Mouse (Mus musculus): ENCODE measurements around the gene Cyfip2. TPM values are rescaled to one million over a fixed set of nuclear protein-coding genes. Genes with fewer than 3 reads are reported as not detected.

The Cyfip2 gene
- total RNA-seq, 2 experiments from 2014 or later: 55.8 to 56.7 TPM

DNA sequence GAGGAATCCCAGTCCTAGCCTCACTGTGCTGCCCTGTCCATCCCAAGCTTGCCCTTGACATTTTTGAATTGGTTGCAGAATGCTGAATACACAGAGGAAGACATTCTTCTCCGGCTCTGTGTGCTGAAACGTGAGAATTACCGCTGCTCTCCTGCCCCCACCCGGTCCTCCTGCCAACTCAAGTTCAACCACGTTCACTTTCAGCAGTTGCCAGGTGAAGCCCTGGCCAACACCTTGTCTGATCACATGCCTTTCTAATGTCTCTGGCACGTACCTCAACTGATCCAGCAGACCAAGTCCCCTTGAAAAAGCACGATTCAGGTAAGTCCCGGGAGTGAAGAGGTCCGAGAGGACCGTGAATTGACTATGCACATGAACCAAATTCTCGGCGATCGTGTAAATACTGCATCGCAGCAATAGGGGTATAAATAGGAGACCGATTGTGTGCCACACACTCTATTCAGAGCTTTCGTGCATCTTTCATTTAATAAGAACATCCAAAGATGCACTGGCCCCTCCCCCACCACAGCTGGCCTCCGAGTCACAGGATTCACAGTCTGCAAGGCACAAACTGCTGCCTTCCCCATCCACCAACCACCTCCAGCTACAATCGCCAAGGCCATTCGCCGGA is 3.4 kb downstream of the Cyfip2 start:
- no peak for DNase-seq (ENCODE audit: low spot score in 2 of 2)

DNA sequence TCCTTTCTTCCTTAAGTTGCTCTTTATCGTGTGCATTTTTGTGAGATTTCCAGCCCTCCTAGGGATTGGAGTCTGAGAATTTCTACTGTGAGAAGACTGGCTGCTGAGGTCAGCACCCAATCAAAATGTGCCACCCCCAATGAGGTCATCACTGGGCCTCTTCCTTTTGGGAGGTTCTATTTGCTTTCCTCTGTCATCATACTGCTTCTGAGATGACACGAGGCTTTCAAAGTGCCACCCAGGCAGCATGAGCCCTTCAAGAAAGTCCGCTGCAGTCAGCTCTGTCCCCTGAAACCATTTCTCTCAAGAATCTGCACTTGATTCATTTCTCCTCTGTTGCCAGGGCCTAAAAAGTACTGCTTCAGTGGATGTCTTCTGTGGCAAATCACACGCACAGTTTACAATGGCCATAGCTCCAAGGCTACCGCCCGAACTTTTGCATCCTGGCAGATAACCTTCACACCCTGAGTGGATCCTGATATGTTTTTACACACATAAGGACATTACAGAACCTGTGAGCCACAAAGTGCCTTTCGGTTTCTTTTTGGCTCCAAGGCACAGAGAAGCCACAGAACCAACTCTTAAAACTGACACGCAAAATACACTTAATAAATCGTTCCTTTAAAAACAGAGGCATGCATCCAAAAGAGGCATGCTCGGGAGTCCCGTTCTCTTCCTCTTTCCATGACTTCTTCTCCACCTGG is 4.2 kb downstream of the Cyfip2 start:
- DNase-seq (ENCODE audit: low spot score in 2 of 2): no peak

DNA sequence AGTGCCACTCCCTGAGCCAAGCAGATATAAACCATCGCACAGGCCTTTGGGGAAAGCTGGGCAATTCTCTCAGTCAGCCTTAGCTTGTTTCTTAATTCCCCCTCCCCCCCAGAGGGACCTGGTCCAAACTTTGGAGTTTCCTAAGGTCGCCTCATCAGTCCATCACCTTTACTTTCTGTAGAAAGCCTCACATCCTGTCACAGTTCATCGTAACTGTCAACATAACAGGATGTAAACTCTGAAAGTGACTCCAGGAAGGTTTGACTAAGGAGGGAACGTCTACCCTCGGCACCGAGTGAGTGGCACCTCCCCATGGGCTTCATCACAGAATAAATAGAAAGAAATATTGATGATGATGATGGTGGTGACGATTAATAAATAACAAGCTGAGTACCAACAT is 4.9 kb downstream of the Cyfip2 start:
- no peak for DNase-seq (ENCODE audit: low spot score in 2 of 2)

DNA sequence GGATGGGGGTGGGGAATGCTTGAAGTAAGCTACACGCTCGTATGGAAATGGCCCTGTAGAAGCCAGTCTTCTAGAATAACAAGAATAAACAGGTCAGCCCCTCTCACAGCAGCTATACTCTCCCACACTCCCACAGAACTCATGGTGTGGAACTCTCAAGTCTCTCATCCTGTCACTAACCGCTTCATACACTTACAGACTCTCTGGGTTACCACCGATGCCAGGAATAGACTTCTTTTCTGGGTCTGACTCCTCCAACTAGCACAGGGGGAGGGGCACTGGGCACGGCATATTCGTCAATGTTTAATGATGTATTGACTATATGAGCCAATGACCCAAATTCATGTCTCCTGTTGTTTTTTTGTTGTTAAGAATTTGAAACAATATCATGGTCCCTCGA is 5.9 kb downstream of the Cyfip2 start:
- no peak for DNase-seq (ENCODE audit: low spot score in 2 of 2)

DNA sequence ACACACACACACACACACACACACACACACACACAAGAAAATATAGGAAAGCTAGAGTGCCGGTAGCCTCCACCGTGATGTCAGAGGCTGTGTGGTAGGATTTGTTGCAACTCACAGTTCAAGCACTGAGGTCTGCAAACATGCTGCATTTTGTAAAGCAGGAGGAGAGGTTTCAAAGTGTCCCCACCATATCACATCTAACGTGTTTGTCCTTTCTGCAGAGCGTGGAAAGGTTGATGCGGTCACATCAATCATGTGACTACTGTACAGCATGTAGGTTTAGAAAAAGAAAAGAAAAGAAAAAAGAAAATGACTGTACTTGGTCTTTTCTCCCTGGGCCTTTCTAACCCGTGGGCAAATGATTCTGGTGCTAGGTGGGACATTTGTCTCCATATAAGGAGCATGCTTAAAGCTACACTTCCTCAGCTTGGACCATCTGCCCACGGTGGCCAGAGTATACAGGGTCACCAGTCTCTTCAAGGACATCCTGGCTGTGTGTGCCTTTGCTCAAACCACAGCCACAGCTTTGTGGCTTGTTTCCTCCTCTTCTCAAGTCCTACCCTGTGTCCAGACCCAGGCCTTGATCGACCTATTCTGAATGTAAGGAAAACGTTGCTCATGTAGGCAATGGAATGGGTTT is 6.7 kb downstream of the Cyfip2 start:
- no peak for DNase-seq (ENCODE audit: low spot score in 2 of 2)

DNA sequence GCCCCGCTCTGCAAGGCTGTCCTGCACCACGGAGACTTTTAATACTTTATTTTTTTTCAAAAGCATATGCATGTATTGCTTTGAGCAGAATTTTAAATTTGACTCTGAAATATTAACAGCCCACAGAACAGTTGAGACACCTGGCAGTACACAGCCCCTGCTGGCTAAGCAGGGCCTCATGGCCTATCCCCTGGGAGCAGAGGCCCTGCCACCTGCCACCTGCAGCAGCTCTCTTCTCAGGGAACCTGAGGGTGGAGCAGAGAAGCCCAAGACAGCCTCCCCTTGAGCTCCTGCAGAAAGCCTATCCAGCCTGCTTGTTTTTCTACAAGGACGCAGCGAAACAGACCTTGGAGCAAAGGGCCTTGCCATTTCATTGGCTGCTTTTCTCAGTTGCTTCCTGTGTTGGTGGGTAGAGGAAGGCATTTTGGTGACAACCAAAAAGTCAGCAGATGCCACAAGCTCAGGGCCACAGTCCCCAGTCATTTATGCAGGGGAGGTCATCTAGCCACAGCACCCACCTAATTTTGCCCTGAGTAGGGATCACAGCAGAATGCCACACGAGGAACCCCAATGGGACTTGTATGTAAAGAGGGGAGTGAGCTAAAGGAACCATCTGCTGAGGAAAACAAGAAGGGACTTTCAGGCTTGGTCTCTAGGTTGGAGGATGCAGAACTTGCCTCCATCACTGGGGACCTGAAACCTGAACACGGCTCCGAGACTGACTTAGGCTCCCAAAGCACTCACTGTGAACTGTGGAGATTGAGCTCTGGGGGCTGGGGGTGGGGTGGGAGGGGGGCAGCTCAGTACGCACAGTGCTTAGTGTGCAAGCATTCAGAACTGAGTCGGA is 7.6 kb downstream of the Cyfip2 start:
- no peak for DNase-seq (ENCODE audit: low spot score in 2 of 2)

DNA sequence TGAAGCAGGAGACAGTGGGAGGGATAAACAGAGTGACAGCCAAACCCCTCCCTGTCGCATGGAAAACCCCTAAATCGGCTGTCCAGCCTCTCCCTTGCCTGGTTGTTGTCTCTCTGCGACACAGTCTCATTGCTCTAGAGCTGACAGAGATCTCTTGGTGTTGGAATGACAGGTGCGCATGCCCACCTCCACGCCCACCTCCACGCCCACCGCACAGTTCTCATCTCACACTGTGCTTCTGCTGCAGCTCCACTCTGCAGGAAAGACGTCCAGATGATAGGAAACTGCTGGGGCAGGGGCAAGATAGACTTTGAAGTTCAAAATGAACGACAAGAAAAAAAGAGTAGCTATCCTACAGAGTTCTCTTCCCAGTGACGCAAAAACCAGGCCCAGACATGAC is 8.6 kb downstream of the Cyfip2 start:
- DNase-seq (ENCODE audit: low spot score in 2 of 2): no peak

DNA sequence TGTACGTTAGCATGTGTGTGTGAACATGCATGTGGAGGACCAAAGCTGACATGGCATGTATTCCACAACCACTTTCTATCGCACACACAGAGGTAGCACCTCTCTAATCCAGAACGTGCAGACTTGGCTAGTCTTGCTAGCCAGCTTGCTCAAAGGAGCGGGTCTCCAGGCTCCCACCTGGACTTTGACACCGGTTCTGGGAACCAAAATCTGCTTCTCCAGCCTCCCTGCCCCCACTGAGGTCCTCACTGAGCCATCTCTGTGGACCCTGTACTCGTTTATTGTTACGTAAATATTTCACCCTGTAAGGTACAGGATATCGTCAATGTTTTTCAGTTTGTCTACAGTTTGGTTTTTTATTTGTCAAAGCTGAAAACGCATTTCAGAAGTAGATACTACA is 10.2 kb downstream of the Cyfip2 start:
- no peak for DNase-seq (ENCODE audit: low spot score in 2 of 2)

DNA sequence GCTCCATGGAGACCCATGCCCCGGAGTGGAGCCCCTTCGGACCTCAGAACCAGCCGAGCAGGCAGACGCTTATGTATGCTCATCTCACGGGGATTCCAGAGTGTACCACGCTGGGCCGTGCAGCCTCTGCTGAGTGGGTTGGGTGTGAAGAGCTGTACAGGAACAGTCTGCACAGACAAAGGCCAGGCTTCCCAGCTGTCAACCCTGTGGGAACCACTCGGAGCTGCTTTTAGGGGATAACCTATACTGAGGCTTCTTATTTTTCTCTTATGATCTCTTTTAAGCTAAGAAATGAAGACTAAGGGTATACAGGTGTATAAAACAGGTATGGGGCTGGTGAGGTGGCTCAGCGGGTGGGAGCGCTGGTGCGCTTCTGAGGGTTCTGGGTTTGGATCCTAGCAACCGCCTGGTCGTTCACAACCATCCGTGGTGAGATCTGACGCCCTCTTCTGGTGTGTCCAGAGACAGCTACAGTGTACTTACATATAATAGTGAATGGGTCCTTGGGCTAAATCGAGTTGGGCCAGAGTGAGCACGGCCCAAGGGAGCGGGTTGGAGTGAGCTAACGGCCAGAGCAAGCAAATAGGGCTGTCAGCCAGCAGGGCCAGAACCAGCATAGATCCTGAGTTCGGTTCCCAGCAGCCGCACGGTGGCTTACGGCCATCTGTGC is 10.9 kb downstream of the Cyfip2 start:
- DNase-seq (ENCODE audit: low spot score in 2 of 2): no peak

DNA sequence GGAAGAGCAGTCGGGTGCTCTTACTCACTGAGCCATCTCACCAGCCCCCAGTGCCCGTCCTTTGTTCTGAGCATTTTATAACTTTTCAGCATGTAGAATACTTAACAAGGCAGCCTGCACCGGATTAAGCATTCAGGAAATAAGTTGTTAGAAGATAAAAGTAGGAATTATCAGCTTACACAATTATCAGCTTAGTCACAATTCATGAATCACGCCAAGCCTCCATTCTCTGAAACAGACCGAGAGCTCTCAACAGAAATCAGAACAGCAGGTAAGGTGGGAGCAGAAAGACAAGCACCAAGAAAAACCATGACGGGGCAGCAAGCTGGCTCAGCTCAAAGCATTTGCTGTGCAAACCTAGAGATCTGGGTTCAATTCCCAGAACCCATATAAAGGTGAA is 12.8 kb downstream of the Cyfip2 start:
- no peak for DNase-seq (ENCODE audit: low spot score in 2 of 2)

DNA sequence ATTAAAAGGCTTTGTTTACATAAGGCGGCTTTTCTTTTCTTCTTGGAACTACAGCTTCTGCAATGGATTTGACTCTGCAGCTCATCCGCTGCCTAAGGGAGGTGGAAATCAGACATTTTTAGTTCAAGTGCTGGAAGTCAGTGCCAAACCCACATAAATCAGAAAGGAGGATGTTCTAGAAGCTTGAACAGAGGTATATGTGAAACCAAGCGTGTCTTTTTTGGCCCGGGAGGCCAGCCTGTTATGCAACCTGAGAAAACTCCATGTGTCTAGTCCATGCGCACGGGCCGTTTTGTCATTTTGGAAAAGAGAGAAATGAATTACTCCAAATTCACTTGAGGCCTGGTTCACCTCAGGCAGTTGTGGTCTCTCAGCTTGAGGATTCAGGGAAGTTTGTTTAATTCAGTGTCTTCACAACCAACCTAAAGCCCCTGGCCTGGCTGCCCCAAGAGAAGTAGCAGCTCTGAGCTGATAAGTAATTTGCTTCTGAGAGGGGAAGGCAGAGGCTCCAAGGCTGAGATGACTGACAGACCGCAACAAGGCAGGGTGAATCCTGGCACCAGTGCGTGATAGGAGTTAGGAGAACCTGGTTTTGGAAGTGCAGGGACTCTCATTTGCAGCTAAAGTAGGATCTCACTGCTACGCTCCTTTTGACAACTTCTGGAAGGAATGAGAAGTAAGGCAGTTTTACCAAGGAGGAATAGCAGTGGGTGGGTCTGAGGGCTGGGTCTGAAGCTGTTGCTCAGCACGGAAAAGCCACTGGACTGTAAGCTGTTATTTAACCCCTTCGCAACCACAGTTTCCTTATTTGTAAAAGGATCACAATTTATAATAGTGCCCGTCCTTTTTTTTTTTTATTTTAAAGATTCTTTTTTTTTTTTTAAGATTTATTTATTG is 13.5 kb downstream of the Cyfip2 start:
- no peak for DNase-seq (ENCODE audit: low spot score in 2 of 2)

DNA sequence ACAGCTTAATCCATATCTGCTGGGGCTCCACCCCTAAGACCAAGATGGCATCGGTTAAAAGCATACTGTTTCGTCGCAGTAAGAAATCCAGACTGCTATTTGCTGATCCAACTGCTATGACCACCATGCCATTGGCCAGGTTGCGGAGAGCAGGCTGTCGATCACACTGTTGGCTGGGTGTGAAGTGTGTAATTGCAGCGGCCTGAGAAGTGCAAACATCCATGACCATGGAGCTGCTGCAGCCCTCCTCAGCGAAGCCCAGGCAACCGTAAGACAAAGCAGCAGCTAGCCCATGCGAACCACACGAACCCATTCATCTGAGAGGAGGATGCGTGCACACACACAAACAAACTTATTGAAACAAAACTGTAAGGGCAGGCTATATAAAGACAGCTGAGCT is 18.3 kb downstream of the Cyfip2 start:
- no peak for DNase-seq (ENCODE audit: low spot score in 2 of 2)

DNA sequence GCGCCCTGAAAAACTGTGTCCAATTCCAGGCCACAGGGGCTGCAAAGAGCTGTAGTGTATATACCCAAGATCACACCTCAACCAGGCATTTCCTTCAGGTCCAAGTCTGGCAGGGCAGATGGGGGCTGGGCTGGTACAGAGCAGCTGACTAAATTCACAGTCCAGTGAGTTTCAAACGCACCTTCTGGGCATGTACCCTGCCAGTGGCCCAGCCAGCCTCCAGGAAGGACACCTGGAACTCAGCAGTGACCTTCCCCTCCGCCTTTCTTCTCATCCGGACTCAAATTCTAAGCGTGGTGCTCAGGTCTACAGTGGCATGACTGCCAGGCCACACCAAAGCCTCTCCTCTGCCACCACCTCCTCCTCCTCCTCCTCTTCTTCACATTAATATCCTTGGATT is 19.2 kb downstream of the Cyfip2 start:
- DNase-seq (ENCODE audit: low spot score in 2 of 2): no peak

DNA sequence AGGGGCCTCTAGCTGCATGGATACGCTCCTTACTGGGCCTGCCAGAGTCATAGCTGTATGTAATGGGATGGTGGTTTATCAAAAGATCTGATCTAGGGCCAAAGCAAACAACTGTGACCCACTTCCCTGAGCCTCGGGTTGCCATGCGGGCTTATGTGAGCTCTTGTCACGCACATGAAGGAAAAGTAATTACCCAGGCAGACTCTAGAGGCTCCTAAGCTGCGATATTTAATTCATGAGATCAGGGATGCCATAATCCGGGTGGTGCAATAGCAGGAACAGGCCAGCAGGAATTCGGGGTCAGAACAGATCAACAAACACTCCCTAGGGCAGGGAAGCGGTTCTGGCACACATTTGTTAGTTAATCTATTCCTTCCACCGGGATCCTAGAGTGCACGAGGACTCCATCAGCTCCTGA is 21.7 kb downstream of the Cyfip2 start:
- no peak for DNase-seq (ENCODE audit: low spot score in 2 of 2)

DNA sequence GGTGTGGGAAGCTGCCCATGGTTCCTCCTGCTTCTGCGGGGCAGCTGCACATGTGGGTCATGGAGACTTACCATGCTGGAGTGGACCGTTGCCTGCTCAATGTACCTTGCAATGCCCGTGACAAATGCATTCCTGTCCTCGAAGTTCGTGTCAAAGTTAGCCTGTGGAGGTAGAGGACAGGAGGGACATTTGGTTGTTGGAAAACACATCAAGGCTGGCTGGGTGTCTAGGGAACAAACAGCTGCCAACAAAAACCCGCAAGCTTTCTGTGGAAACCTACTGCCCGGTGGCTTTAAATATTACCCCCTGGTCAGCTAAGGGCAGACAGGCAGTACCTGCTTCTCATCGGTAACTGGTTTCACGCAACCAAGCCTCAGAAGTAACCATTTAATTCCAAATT is 23.1 kb downstream of the Cyfip2 start:
- DNase-seq (ENCODE audit: low spot score in 2 of 2): no peak

DNA sequence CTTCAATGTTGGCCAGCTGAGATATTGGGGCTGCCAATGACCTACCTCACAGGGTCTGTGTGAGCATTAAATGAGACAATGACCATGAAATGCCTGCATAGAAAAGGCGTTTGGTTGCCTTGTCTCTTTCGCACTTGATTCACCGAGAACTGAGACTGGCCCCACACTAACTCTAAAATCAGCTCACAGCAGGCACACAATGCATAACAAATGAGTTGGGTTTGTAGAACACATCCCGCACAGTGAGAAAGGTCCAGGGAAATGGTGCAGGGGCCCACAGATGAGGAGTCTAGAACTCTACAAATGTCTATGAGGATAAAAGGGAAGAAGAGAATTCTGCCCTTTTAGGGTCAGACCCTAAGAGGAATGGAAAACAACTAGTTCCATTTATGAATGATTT is 23.6 kb downstream of the Cyfip2 start:
- DNase-seq (ENCODE audit: low spot score in 2 of 2): no peak

DNA sequence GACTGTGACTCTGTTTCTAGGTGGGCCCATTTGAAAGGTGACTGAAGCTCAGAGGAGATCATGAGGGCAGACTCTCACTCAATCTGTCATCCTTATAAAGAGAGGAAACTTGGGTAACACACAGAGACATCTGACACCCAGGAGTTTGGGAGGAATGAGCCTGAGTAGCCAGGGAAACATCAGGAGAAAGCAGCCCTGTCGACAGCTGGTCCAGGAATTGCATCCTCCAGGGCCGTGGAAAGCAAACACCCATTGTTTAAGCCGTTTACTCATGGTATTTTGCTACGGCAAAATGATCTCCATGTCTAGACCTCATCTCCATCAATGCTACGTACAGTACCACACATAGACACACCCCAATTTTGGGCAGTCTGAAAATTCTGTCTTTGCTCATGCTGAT is 24.6 kb downstream of the Cyfip2 start:
- no peak for DNase-seq (ENCODE audit: low spot score in 2 of 2)

DNA sequence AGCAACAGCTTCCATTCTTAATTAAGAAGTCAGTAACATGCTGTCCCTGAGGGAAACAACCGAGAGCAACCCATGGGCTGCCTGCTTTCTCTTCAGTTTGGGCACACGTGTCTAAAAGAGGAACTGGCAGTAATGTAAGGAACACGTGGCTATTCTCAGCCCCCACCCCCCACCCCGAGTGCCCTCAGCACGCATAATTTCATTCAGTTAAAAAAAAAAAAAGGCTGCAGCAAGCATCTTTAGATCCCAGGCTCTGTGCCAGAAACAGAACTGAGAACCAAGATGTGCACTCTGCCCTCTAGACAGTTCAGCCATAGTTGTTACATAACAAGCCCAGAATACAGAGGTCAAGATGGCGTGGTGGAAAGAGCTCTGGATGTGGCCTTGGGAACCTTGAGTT is 25.9 kb downstream of the Cyfip2 start:
- no peak for DNase-seq (ENCODE audit: low spot score in 2 of 2)

DNA sequence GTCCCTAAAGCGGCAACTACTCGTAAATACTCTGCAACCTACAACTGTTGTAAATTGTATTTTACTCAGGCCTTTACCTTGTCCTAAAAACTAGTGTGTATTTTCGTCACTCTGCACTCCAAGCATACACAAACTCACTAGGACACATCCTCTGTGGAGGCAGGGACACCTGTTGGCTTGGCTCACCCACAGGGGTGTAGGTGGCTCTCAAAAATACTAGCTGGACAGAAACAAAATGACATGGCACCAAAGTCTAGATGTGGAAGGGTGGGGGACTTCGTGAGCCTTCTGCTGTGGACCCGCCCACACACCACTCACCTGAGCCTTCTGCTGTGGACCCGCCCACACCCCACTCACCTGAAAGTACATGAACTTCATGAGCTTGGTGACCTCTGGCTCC is 28.9 kb downstream of the Cyfip2 start:
- DNase-seq (ENCODE audit: low spot score in 2 of 2): no peak

DNA sequence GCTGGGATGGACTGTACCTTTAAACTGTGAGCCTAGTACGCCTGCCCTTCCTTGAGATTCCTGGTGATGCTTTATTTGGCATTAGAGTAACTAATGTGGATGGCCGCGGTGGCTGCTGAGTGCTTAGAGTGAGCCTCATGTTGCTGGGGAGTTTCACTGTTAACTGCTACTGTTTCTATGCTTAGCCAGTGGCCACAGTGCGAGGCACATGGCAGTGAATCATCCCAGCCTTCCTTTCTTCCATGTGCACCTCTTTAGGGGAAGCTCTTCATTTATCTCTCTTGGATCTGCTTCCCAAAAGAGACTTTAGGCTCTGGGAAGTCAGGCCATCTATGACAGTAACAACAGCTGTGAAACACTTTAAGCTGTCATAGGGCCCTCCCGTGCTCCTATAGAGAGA is 30.0 kb downstream of the Cyfip2 start:
- DNase-seq (ENCODE audit: low spot score in 2 of 2): no peak

Data from adrenal gland, postnatal 4 days (tissue).